In the genomic region with DNA sequence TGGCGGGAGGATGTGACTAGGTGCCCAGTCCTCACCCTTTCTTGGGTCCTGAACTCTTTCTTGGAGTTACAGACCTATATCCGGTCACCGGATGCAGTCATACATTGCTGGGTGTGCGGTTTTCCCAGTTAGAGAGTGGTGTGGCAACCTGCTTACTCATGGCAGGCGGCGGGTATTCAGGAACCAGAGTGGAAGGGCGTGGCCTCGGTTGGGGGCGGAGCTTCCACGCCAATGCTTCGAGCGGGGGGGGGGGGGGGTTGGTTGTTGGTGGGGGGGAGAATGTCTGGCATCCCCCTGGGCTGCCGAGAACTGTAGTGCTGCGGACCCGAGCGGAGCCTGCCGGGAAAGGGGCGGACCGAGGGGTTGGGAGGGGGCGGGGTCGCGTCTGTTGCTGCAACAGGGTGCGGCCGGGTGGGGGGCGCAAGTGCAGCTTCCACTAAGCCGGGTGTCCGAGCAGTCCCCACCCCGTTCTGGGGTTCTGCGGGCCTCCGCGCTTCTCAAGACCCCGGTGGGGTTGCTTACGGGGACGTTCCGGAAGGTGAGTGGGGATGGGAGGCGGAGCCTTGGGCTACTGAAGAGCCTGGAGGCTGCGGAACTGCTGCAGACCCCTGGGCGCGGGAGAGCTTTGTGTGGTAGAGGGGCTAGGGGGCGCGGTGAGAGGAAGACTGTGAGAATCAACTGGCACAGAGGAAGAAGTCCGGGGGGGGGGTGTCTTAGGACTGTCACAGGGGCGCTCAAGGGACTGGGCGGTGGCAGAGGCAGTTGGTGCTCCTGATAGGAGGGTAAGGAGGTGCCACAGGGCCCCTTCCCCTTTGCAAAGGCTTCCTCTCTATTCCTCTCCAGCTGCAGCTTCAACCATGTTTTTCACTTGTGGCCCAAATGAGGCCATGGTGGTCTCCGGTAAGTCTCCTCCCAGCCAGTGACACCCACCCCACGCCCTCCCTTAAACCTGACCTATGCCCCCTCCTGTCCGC, we compare ENCODE assay signal across 1 mouse cellular context.
TF ChIP-seq lines count a peak whose summit lies in the region.

TSS of gene Flot1 (plus strand) at position 267 of the 974 bp plus-strand sequence.

TF ChIP-seq in MEL, 35 proteins besides CTCF, POLR2A, EP300 and RAD21 (continued from another document):
- TF ChIP-seq ZMIZ1 (IDR thresholded peaks at IDR 0.05; ENCODE audit: low read depth, low read length), result peak; percentile 82
- no peak for TF ChIP-seq CHD1 (IDR thresholded peaks at IDR 0.05; ENCODE audit: low read depth, low read length)
- peak; percentile 52; the same call in 1 of the 2 replicates for TF ChIP-seq ELF1 (IDR thresholded peaks at IDR 0.05; ENCODE audit: low read depth, low read length)
- no peak for TF ChIP-seq UBTF (IDR thresholded peaks at IDR 0.05; ENCODE audit: borderline replicate concordance, insufficient read depth, low read depth, low read length)
- no peak for TF ChIP-seq USF1 (IDR thresholded peaks at IDR 0.05; ENCODE audit: low read depth, low read length)
- TF ChIP-seq MAFK (IDR thresholded peaks at IDR 0.05; ENCODE audit: borderline replicate concordance, low read depth, low read length), result peak; percentile 56; the same call in 1 of the 2 replicates
- no peak for TF ChIP-seq MEF2A (IDR thresholded peaks at IDR 0.05; ENCODE audit: extremely low read depth, insufficient replicate concordance, low read depth, low read length, poor library complexity, severe bottlenecking)
- TF ChIP-seq CHD2 (IDR thresholded peaks at IDR 0.05; ENCODE audit: low read length), result no peak
- TF ChIP-seq JUND (IDR thresholded peaks at IDR 0.05; ENCODE audit: low read depth, low read length), result no peak
- TF ChIP-seq MXI1 (IDR thresholded peaks at IDR 0.05; ENCODE audit: low read depth, low read length), result peak; percentile 75
- 0 out of 2 replicates have a peak, but pooled peaks have one; percentile 49 for TF ChIP-seq TCF12 (IDR thresholded peaks at IDR 0.05; ENCODE audit: low read depth, low read length)
- TF ChIP-seq BHLHE40 (IDR thresholded peaks at IDR 0.05; ENCODE audit: borderline replicate concordance, low read depth, low read length), result no peak
- TF ChIP-seq E2F4 (IDR thresholded peaks at IDR 0.05; ENCODE audit: borderline replicate concordance, low read depth, low read length), result no peak
- TF ChIP-seq ZC3H11A (IDR thresholded peaks at IDR 0.05; ENCODE audit: low read depth, low read length), result no peak
- TF ChIP-seq POLR2AphosphoS5 (IDR thresholded peaks at IDR 0.05; ENCODE audit: borderline replicate concordance, low read depth, low read length), result no peak
TF ChIP-seq in MEL: peak in this region for 17.
